Mouse (Mus musculus) olfactory bulb, adult 2 months (tissue): Measurements from ENCODE around the gene Tmem208.

ENCODE experiments used
- CTCF ChIP-seq: fragments of 200-500 bp; IDR thresholded peaks from 2 replicates; pipeline ENCODE4 v1.5.1; 2012; ENCODE audit warnings: low read depth, mild to moderate bottlenecking, low read length, moderate library complexity; ENCODE audit not compliant: insufficient read depth
- POLR2A ChIP-seq: fragments of 200-500 bp; IDR thresholded peaks from 2 replicates; pipeline ENCODE4 v1.6.1; 2012; ENCODE audit warnings: mild to moderate bottlenecking, low read depth, low read length, moderate library complexity; ENCODE audit not compliant: insufficient read depth

DNA sequence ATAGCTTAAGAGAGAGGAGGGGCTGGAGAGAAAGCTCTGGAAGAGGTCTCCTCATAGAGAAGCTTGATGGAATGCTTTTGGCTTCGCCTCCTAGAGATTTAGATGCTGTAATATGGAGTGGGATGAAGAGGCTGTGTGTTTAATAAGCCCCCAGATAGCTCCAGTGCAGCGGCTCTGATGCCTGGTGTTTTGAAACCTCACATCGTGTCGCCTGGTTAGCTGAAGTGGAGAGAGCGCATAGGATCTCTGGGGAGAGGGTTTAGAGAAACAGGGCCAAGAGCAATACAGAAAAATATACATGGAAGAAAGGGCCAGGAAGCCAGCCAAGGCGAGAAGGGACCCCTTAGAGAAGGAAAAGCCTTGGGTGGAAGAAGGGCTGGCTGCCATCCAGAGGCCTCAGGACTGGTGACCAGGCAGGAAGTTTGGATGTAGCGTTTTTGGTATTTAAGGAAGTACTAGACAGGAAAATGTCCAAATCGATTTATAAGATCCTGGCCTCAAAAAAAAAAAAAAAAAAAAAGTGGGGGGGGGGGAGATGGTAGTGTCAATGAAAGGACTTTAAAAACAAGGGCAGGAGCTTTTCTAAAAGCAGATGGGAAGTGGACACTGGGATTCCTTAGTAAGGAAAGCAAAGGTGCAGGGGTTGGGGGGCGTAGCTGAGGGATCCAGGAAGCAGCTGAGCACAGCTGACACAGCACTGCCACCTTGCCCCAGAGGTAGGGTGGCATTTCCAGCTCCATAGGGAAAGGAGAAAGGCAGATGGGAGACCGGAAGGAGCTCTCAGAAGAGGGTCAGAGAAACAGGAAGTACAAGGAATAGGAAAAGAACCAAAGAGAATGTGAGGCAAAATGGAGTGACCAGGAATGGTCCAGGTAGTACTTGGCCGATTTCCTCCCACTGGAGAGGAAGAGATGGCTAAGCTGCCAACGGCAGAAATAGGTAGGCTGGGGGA is 35.9 kb downstream of the Tmem208 start:
- TF ChIP-seq CTCF (no peak), POLR2A (no peak)
